In the genomic region with DNA sequence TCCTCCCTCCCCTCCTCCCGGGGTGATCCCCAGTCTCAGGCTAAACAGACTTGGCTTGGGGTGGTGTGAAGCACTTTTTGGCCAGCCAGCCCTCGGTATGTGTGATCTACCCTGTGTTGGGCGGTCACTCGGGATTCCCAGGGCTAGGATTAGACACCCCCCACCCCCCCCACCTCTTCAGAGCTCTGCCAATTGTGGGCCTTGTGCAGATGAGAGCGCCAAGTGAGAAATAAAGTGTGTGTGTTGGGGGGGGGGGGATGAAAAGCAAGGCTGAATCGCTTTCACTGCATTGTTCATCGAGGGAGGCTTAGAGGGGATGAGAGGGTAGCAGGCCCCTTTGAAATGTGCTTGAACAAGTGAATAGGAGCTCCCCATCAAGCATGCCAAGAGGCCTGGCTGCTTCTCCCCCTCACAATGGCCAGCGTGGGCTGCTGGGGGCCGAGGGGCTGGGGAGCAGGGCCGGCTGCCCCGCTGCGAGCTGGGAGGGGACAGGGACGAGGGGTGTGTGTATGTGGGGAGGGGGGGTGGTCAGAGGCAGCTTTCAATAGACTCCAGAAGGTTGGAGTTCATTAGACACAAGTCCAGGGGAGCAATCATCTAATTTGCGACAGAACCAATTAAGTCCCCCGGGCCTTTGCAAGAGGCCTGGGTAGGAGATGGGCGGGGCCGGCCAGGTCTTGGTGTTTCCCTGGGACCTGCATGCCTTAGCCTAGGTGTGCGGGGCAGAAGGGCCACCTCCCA, we compare ENCODE assay signal across 9 mouse cellular contexts. TPM values are rescaled to one million over a fixed set of nuclear protein-coding genes. Genes with fewer than 3 reads are reported as not detected.
A peak's percentile ranks its signal among the peaks of the same experiment; 100 is the strongest.
DNase-seq lines count a peak whose midpoint lies in the region; ATAC-seq and TF ChIP-seq lines count a peak whose summit lies in the region.
"Had no signal": no experiment of that assay in that cellular context is flagged by ENCODE, and none has a peak within 500 bp of the region (broad histone marks: within the 10 kb centered on the region; RNA-seq: fewer than 3 reads in every experiment).

No protein-coding gene starts in this region.

- H3K9ac ChIP-seq in lung, embryonic 16.5 days (ENCODE audit: low read length), result no peak overlapping the region
- no peak overlapping the region for H3K9ac ChIP-seq in embryonic facial prominence, embryonic 14.5 days (ENCODE audit: low read depth, low read length)
- H3K9ac ChIP-seq in hindbrain, embryonic 16.5 days (ENCODE audit: low read depth, low read length), result no peak overlapping the region
- H3K9ac ChIP-seq in neural tube, embryonic 12.5 days, result peak overlapping the region; percentile 30; the same call in 1 of the 2 replicates
- H3K9ac ChIP-seq: heart, embryonic 13.5 days had no signal

- peak; percentile 24; the same call in 1 of the 2 replicates for ATAC-seq in lung, embryonic 16.5 days (ENCODE audit: low read depth)
- ATAC-seq in embryonic facial prominence, embryonic 14.5 days (ENCODE audit: low read depth), result 0 out of 2 replicates have a peak, but pooled peaks have one; percentile 20
- peak; percentile 92 for ATAC-seq in hindbrain, embryonic 16.5 days
- ATAC-seq in neural tube, embryonic 12.5 days (ENCODE audit: low FRiP score, low read depth), result peak; percentile 82

- TF ChIP-seq POLR2A in lung, adult 2 months (IDR thresholded peaks at IDR 0.05; ENCODE audit: borderline replicate concordance, extremely low read depth, low read depth, low read length), result no peak

- peaks cover 37% of the 10 kb centered on the region for H3K4me1 ChIP-seq in lung, embryonic 16.5 days (replicated peaks; ENCODE audit: control insufficient read depth, insufficient read depth, low read length)
- peaks cover 11% of the 10 kb centered on the region for H3K4me1 ChIP-seq in lung, adult 2 months (ENCODE audit: control insufficient read depth, insufficient read depth, low read length)
- H3K4me1 ChIP-seq in embryonic facial prominence, embryonic 14.5 days (ENCODE audit: control insufficient read depth, insufficient read depth, low read length), result peaks cover 26% of the 10 kb centered on the region
- H3K4me1 ChIP-seq in hindbrain, embryonic 16.5 days (ENCODE audit: control insufficient read depth, insufficient read depth, low read depth, low read length), result peaks cover 32% of the 10 kb centered on the region
- peaks cover 59% of the 10 kb centered on the region for H3K4me1 ChIP-seq in neural tube, embryonic 12.5 days

- no peak for TF ChIP-seq CTCF in lung, adult 2 months (IDR thresholded peaks at IDR 0.05; ENCODE audit: insufficient read depth, low read length)

- H3K36me3 ChIP-seq in lung, embryonic 16.5 days (ENCODE audit: control insufficient read depth, insufficient read depth, low read length), result peaks cover 40% of the 10 kb centered on the region
- peaks cover 84% of the 10 kb centered on the region for H3K36me3 ChIP-seq in embryonic facial prominence, embryonic 14.5 days (ENCODE audit: control insufficient read depth, insufficient read depth, low read length)
- peaks cover 4% of the 10 kb centered on the region; the same call in 1 of the 2 replicates for H3K36me3 ChIP-seq in hindbrain, embryonic 16.5 days (ENCODE audit: control insufficient read depth, insufficient read depth, low read length)
- peaks cover 65% of the 10 kb centered on the region for H3K36me3 ChIP-seq in neural tube, embryonic 12.5 days

- no peaks in the 10 kb centered on the region for H3K9me3 ChIP-seq in lung, embryonic 16.5 days (ENCODE audit: control insufficient read depth, low read length)
- H3K9me3 ChIP-seq in embryonic facial prominence, embryonic 14.5 days (ENCODE audit: control insufficient read depth, low read length), result no peaks in the 10 kb centered on the region
- no peaks in the 10 kb centered on the region for H3K9me3 ChIP-seq in hindbrain, embryonic 16.5 days (ENCODE audit: control insufficient read depth, low read length)
- H3K9me3 ChIP-seq in neural tube, embryonic 12.5 days, result no peaks in the 10 kb centered on the region
- H3K9me3 ChIP-seq: heart, embryonic 13.5 days had no signal

- H3K4me2 ChIP-seq in lung, embryonic 16.5 days (ENCODE audit: low read depth, low read length), result no peak overlapping the region
- 0 out of 2 replicates have a peak overlapping the region, but pooled peaks have one; percentile 8 for H3K4me2 ChIP-seq in embryonic facial prominence, embryonic 14.5 days (ENCODE audit: low read depth, low read length)
- H3K4me2 ChIP-seq in hindbrain, embryonic 16.5 days (ENCODE audit: low read length), result peak overlapping the region; percentile 13; the same call in 1 of the 2 replicates
- H3K4me2 ChIP-seq in neural tube, embryonic 12.5 days (replicated peaks), result peak overlapping the region; percentile 24
- H3K4me2 ChIP-seq: heart, embryonic 13.5 days had no signal

- DNase-seq in lung, adult 2 months, result no peak
- DNase-seq in embryonic facial prominence, embryonic 14.5 days (ENCODE audit: low spot score), result no peak
- DNase-seq in adrenal gland, adult 8-10 months, result no peak
- no peak for DNase-seq in thymus, postnatal 14 days
- DNase-seq in cerebellum, adult 9-11 months, result no peak

- no peak overlapping the region for H3K4me3 ChIP-seq in lung, embryonic 16.5 days (ENCODE audit: low read length)
- H3K4me3 ChIP-seq in lung, adult 2 months (replicated peaks; ENCODE audit: extremely low read depth, low read depth, low read length), result no peak overlapping the region
- H3K4me3 ChIP-seq in embryonic facial prominence, embryonic 14.5 days (ENCODE audit: low read depth, low read length), result no peak overlapping the region
- no peak overlapping the region for H3K4me3 ChIP-seq in hindbrain, embryonic 16.5 days (ENCODE audit: low read length)
- no peak overlapping the region for H3K4me3 ChIP-seq in neural tube, embryonic 12.5 days
- H3K4me3 ChIP-seq: heart, embryonic 13.5 days had no signal

- H3K27ac ChIP-seq in lung, embryonic 16.5 days (ENCODE audit: low read length), result 0 out of 2 replicates have a peak overlapping the region, but pooled peaks have one; percentile 7
- H3K27ac ChIP-seq in embryonic facial prominence, embryonic 14.5 days (replicated peaks; ENCODE audit: low read depth, low read length), result 0 out of 2 replicates have a peak overlapping the region, but pooled peaks have one; percentile 23
- H3K27ac ChIP-seq in hindbrain, embryonic 16.5 days (ENCODE audit: low read depth, low read length), result peak overlapping the region; percentile 67
- no peak overlapping the region for H3K27ac ChIP-seq in neural tube, embryonic 12.5 days
- H3K27ac ChIP-seq: heart, embryonic 13.5 days had no signal

- H3K27me3 ChIP-seq in lung, embryonic 16.5 days (ENCODE audit: control insufficient read depth, insufficient read depth, low read depth, low read length), result no peaks in the 10 kb centered on the region
- H3K27me3 ChIP-seq in embryonic facial prominence, embryonic 14.5 days (replicated peaks; ENCODE audit: control insufficient read depth, insufficient read depth, low read length), result no peaks in the 10 kb centered on the region
- H3K27me3 ChIP-seq in hindbrain, embryonic 16.5 days (replicated peaks; ENCODE audit: control insufficient read depth, insufficient read depth, low read length), result no peaks in the 10 kb centered on the region
- H3K27me3 ChIP-seq in neural tube, embryonic 12.5 days (replicated peaks), result no peaks in the 10 kb centered on the region
- H3K27me3 ChIP-seq: heart, embryonic 13.5 days had no signal

- 53% methylated on average over 18 of the region's 18 CpGs for WGBS in lung, embryonic 16.5 days
- WGBS in lung, adult 2 months, result 69% methylated on average over 18 of the region's 18 CpGs
- WGBS in embryonic facial prominence, embryonic 14.5 days, result 31% methylated on average over 16 of the region's 18 CpGs
- 25% methylated on average over 18 of the region's 18 CpGs for WGBS in hindbrain, embryonic 16.5 days
- WGBS in neural tube, embryonic 12.5 days, result 24% methylated on average over 18 of the region's 18 CpGs

RNA-seq across cellular contexts. Expression of gene Axin2, which starts 15.1 kb away (rescaled TPM):
- 7.8 and 8.5 TPM in 2 replicates for polyA plus RNA-seq in lung, embryonic 16.5 days (2015; fragmentation: Nextera tagmentation; extraction: Ambion mirVana)
- 14.4 and 17.9 TPM in 2 replicates for polyA plus RNA-seq in lung, adult 2 months (2012; rRNA removed)
- polyA plus RNA-seq in embryonic facial prominence, embryonic 14.5 days (2014; fragmentation: Nextera tagmentation; extraction: Ambion mirVana), result 11.4 and 11.8 TPM in 2 replicates
- polyA plus RNA-seq in hindbrain, embryonic 16.5 days (2015; fragmentation: Nextera tagmentation; extraction: Ambion mirVana), result 7.2 and 7.7 TPM in 2 replicates
- polyA plus RNA-seq in neural tube, embryonic 12.5 days (2016; fragmentation: Nextera tagmentation; extraction: Ambion mirVana), result 13.6 and 15.4 TPM in 2 replicates
- 10 to 100 TPM; 42.3 to 93.1 (median 66.6) TPM for total RNA-seq in adrenal gland, adult 8-10 months (2022)

Comparison
In these comparisons a context has a peak if more than half of its experiments do, and no peak if none do; other contexts are left out.
1. ATAC-seq: peak in every context shown above with its lines; median percentile 92 in hindbrain, embryonic 16.5 days; 82 in neural tube, embryonic 12.5 days; 24 in lung, embryonic 16.5 days; 20 in embryonic facial prominence, embryonic 14.5 days.